Mouse (Mus musculus): ENCODE measurements at regions not wholly inside any gene's neighbourhood (a gene's known extent, or its start where the extent isn't known, plus 50 kb on each side); places are given as distances from the start of the nearest gene placed in this dataset.

- TF ChIP-seq TAL1 (IDR thresholded peaks at IDR 0.05; ENCODE audit: low read length), result no peak
- no peak for TF ChIP-seq GATA1 (IDR thresholded peaks at IDR 0.05; ENCODE audit: low read length)
Measured at GRCm38 (mm10) chr14:62002131-62002530, 290.3 kb upstream of the Rnaseh2b start.

All from erythroblast, embryonic 14.5 days (primary cell).